Mouse (Mus musculus) urinary bladder, postnatal 36 days (tissue): ENCODE data around the gene Sorl1.

Source experiments
- DNase-seq, 2 experiments: peaks; one replicate each; pipeline ENCODE4 v3.0.0; 2022; ENCODE audit warnings: low spot score in 2 of 2, mixed read lengths in 1 of 2

Sorl1 gene

DNA sequence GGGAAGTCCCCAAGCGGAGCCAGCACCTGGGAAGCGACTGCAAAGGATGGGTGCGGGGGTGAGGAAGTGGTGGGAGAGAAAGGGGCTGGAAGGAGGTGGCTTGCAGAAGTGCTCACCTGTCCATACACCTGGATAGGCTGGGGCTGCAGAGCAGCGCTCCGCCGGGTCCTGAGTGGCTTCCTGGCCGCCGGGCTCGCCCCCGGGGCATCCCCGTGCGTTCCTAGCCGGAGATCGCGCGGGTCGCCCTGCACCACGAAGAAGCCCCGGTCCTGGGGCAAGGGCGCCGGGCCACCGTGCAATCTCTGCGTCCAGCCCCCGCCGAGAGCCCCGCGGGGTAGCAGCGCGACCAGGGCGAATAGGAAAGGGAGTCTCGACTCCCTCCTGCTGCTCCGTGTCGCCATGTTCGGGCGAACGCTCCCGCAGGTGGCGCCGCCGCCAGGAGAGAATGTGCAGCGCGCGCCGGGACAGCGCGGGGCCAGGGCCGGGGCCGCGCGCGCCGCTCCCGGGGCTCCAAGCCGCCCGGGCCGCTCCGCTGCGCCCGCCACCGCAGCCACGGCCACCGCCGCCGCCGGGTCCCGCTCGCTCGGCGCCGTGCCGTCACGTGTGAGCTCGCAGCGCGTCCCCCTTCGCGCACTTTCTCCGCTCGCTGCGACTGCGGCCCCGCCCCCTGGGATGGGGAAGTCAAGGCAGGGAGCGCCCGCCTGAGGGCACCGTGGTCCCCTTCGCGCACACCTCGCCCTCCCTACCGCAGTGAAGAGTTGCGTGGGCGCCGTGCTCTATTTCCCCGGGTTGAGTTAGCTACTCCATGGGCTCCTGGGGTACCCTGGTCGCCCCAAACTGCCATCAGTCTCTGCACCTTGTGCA lies at the start of gene Sorl1:
Sorl1 (minus strand) TSS at position 585 of the 864 bp plus-strand sequence.
- DNase-seq: peak; percentile 69 to 72

DNA sequence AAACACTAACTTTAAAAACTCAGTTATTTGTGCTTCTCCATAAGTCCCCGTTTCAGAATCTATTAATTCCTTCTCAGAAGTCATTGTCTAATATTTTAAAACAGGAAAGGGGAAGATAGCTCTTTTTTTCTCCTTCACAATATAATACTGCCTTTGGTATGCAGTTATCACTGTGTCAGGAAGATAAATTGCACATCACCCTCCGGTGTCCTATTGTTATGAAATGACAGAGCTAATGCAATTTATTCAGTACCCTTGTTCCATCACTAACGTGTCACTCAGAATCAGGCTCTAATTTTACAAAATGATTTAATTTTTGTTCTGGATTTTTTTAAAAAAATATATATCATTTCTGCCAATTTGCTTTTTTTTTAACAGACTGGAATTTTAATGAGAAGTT lies 49.7 kb upstream of the Sorl1 start:
- DNase-seq: no peak

DNA sequence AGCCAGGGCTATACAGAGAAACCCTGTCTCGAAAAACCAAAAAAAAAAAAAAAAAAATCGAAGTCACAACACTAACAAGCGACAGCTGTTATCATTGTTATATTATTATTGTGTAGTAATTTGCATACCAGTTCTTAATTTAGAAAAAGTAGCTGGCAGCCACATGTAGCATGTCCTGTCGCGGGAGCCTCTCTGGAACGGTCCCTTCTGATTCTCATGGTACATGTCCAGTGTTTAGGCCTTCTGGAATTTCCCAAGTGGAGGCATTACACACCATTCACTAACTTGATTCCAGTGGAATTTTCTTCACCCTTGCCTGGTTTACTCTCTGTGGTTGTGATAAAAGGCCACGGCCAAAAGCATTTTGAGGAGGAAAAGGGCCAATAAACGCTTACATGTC lies 45.4 kb upstream of the Sorl1 start:
- DNase-seq: no peak

DNA sequence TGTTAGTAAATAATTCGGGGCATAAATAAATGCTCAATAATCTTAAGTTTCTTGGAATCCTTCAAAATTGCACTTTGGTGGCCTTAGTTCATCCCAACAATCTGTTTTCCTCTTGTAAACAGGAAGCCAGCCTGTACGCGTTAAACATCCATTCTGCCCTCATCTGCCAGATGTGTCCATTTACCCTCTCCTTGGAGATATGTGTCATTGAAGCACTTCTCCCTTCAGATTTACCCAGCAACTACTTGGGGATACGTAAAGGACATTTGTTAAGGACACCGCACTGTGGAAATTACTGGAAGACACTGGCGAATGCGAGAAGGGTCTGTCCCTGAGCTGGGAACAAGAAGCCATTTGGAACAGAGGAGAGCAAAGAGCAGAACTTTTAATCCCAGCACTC lies 44.9 kb upstream of the Sorl1 start:
- no peak for DNase-seq

DNA sequence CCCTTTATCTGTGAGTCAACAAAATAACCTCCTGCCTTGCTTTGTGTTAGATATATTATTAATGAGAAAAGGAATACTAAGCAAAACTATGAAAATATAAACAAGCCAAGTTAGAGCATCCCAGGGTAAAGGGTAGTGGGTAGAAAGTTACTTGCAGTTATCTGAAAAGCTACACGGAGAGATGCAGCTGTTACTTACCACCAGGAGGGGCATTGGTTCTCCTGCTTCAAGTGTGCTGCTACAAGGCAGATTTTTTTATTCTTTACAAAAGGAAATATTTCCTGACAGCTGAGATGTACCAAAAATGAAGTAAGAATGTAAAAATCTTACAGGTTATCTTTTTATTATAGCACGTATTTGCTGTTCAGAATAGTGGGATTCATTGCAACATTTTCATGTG lies 40.8 kb upstream of the Sorl1 start:
- DNase-seq: no peak

DNA sequence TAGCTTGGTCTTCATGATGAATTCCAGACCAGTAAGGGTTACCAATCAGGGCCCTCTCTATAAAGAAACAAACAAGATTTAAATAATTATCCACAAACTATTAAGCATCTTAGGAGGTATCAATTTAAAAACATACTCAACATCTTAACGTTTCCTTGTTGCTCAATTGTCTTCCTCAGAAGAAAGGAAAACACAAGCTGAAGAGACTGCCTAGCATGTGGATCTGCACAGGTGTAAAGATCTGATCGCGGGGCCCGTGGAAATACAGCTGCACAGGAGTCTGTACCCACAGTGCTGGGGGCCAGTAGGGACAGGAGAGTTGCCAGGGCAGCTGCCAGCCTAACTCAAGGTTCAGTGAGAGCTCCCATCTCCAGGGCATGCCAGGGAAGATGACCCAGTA lies 38.9 kb upstream of the Sorl1 start:
- DNase-seq: no peak

DNA sequence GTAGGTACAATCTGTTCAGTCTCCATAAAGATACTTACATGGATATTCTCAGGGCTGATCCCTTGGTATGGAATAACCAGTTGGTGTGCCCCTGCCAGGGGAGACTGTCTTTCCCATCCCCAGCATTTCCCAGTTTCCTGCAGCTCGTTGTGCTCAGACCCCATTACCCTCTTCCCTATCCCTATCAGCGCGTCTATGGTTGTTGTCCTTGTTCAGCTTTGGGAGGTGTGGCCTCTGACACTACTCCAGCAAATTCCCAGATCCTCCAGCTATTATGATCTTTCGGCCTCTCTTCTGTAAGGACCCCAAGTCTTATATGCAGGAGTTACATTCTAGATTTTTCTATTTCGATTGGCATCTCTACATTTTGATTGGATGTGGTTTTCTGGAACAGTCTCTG lies 35.3 kb upstream of the Sorl1 start:
- no peak for DNase-seq

DNA sequence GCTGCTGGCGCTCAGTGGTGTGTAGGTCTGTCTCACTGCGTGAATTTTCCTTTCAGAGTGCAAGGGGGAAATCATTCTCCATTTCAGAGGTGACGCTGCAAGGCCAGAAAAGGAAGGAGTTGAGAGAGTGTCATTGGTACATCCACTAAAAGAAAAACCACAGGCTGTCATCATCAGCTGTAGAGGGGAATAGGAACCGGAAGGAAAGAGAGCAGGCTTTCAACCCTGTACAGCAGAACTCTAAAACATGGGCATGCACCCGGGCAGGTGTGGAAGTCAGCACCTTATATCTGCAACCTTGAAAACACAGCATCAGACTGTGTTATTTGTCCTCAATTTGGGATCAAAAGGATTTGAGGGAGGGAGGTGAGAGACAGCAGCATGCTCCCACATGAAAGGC lies 34.6 kb upstream of the Sorl1 start:
- no peak for DNase-seq

DNA sequence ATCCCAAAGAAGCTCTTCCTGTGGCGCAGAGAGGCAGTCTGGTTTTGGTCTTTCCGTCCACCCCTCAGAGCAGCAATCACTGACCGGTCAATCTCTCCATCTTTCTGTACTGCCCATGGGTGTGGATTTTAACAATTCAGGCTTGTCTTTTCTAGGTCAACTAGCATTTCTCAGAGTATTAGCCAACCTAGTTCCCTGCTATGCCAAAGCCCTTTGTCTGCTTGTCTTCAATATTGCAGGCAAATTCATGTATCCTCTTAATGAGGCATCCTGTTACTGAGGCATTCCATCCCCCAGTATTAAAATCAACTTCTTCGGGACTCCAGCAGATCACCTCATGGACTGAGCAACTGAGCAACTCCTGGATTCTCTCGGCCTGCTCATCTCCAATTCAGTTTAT lies 33.9 kb upstream of the Sorl1 start:
- DNase-seq: no peak

DNA sequence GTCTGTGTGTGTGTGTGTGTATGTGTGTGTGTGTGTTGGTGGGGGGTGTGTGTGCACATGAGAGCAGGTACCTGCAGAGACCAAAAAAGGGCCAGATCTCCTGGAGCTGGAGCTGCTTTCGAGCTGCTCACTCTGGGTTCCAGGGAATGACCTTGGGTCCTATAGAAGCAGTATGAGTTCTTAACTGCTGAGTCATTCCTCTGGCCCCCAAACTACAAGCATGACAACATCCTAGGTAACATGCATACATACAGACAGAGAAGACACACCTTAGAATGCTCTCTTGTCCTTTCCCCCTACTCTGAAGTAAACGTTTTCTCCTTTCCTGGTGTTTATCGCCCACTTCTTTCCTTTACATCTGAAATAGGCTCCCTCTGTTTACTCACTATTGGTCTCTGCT lies 32.5 kb upstream of the Sorl1 start:
- no peak for DNase-seq

DNA sequence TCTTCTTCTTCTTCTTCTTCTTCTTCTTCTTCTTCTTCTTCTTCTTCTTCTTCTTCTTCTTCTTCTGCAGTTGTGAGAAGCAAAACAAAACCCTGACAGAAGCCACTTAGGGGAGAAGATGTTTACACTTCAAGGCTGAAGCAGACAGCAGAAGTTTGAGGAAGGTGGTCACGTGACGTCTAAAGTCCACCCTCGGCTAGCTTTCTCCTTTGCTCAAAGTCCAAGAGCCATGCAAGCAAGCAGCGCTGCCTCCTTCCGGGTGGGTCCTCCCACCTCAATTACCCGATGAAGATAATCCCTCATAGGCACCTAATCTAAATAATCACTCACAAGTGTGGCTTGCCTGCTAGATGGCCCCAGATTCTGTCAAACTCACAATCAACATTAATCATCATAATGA lies 30.6 kb upstream of the Sorl1 start:
- DNase-seq: no peak

DNA sequence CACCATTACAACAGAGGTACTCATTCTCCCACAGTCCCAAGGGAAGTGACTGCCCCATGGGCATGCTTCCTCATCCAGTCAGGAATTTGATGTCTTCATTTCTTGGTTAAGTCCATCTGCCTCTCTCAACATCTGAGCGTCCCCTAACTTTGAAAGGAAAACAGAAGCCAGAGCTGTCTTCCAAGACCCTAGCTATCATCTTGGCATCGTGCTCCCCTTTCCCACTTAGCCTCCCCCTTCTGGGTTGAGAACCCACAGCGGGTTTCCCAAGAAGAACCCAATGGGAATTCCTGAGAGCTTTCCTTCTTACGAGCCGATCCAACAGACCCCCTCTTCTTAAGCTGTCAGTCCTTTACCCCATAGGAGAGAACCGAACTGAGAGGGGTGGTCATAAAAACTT lies 24.7 kb upstream of the Sorl1 start:
- no peak for DNase-seq

DNA sequence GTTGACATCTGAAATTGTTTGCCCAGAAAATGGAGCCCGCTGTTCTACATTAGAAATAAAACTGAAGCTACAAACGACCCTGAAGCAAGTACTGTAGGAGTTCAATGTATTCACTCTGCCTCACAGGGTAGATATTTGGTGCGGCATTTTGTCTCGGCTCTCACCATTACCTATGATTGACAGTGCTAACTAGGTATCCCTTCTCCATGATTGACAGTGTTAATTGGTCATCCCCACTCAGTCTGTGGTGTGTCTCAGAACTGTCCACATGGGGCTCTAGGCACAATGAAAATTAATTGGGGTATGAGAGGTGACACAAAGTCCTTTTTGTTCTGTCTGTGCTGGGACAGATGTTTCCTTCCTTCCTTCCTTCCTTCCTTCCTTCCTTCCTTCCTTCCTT lies 23.9 kb upstream of the Sorl1 start:
- no peak for DNase-seq

DNA sequence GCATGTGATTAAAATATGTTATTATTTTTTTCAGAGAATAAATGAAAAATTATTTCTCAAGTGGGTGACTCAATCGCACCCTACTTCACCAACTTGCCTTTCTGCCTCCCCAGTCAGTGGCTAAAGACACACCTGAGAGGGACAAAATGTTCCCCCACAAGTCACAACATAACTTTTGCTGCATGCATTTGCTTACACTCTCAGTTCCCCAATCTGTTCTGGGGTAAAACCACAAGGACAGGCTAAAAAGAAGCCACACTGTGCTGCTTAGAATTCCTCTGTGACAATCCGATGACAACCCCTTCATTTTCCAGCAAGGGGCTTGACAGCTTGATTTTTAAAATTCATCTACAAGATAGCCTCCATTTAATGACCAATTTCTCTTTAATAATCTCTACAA lies 22.4 kb upstream of the Sorl1 start:
- no peak for DNase-seq

DNA sequence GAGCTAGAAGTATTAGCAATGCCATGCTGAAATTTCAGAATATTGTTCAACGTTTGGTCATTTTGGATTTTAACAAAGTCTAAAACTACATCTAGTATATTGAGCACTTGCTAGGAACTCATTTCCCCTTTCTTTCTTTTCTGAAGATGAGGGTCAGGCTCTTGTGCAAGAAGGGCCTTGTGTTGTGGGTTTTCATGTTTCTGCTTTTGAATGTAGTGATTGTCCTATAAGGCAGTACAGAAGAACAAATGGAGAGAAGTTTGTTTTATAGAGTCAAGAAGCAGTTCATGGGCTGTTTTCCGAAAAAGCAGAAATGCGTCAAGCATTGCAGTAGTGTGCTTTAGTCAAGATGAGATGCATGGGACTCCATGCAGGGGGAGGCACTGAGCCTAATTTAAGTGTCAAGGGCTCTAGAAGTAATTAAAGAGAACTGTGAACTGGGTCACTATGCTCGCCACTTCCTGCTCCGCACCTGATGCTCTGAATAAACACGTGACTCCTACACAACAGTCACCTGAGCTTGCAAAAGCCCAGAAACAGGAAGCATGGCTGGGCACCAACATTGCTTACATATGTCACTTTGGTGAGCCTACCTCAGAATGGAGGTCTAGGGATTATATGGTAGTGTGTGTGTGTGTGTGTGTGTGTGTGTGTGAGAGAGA lies 17.6 kb upstream of the Sorl1 start:
- DNase-seq: no peak

DNA sequence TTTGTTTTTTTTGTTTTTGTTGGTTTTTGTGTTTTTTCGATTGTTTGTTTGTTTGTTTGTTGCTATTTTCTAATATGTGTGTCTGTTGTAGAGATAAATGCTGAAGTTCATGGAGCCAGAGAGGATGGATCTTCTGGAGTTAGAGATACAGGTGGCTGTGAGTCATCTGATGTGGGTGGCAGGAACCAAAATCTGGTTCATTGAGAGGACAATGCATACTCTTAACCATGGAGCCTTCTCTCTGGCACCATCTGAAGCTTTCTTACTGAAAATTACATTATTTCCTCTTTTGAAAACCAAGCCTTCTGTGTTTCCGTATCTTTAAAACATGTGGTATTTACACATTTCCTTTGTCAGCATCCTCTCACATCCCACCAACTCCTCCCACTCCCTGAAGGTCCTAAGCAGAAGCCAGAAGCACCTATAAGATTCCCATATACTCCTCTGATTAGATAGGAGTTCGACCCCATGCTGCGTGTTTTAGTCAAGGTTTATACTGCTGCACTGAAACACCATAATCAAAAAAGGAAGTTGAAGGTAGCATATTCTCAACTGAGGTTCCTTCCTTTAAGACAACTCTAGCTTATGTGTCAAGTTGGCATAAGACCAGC lies 14.3 kb upstream of the Sorl1 start:
- DNase-seq: no peak

DNA sequence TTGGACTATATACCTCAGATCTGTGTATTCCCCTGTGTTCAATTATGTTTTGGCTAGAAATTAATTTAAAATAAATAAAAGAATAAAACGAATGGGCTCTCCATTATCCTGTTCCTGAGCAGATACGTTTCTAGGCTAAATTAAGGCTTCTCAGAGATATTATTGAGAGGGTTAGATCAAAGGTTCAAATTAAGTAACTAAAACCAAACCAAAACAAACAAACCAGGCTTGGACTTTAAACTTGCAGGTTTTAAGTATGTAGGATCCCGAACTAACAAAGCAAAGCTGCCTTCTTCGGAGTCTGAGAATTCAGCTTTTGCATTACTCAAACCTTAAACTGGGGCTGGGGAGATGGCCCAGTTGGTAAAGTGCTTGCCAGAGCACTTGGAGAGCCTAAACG lies 13.5 kb upstream of the Sorl1 start:
- no peak for DNase-seq

DNA sequence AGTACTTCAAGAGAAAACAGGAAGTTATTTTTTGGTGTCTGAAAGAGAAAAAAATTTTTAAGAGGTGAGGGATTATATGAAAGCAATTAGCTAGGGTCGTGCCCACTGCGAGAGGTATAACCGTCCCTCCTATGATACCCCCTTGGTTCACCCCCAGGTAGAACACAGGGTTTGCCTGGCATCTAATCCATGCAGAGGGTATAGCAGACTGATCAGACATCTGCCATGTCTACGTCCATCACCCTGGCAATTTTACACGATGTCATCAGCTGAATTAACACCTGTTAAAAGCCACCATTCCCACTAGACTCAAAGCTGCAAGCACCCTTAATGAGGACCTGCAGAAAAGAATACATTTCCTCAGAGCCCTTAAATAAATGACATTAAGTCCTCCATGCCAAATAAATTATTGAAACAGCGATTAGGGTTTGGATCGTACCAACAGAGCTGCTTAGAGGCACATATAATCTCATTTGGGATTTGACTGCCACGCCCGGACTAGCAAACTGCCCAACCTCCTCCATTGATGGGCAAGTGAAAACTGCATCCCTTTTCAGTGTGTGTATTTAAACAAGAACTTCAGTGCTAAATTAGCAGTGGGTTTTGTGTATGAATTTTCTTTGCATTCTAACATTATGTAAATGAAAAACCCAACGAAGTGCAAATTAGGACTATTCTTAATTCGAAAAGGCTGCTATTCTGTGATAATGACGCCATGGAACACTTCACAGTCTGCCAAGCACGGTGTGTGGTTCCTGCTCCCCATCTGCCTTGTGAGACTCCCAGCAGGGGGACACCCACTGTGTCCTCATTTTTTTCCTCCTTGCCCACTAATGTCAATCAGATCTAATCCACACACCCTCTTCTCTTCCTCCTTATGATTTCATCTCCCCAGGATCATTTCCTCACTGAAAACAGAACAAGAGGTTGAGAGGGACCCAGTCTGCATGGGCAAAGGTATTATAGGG lies 7.0 kb upstream of the Sorl1 start:
- DNase-seq: no peak

DNA sequence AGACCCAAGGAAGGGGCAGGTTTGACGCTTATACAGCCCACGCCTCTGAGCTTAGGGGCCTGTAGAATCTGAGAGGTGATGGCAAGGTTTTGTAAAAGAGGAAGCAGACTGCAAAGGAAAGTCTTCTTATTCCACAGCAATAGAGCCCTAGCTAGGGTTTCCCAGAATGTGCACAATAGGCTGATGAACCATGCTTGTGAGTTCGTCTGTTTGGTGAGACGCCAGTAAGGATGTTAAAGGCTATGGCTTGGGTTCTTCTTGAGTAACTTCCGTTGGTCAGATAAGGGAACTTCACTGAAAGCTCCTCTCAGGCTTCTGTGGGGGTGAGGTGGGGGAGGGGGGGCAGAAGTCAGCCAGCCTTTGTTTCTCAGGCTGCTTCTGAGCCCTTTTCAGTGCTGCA lies 3.9 kb upstream of the Sorl1 start:
- DNase-seq: no peak

DNA sequence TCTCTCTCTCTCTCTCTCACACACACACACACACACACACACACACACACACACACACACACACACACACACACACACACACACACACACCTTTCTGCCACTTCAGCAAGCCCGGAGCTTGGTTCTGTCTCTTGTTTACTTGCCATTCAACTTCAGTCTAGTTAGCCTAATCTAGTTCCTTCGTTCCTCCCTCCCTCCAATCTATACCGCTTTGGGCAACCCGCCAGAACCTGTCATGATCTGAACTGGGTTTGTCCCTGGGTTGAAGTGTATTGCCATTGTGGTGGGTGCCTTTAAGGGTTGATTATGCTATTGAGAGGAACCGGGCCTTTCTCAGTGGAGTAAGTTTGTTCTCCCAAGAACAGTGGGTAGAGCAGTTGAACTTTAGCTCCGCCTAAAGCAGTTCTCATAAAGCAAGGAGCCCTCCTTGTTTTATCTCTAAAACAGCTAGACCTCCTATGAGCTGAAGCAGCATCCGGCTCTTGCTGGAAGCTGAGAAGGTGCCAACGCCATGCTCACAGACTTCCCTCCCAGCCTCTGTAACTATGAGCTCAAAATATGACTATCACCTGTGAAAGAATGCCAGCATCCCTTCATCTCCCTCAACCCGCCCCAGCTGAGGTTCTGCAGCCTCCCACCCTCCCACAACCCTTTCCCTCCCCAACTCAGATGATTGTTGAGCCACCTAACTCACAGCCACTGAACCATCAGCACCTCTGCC lies 1.3 kb upstream of the Sorl1 start:
- no peak for DNase-seq

DNA sequence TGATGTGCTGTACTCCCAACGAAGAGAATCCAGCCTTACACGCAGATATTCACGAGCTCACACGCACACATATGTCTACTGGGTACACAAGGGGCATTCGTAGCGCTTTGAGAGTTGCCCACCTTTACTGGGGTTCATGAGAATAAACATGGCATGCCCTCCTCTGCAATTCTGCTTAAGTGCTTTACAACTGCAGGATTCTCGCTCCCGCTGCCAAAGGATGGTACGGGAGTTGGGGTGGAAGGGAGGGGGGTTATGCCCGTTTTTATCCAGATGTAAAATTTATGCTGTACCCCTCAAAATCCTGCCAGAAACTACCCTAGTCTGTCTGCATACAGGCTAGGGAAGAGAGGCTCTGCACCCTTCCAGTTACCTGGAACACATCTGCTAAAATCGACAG lies 893 bp downstream of the Sorl1 start:
- no peak for DNase-seq
